Mouse (Mus musculus) midbrain, embryonic 11.5 days (tissue): Measurements from ENCODE around the gene Mtx3. TPM values are rescaled to one million over a fixed set of nuclear protein-coding genes. Genes with fewer than 3 reads are reported as not detected.

Source experiments
- ATAC-seq: fragments of 200-750 bp; cut with Nextera tagmentation; 2 replicates; pipeline ENCODE4 v1.8.0; 2017; ENCODE audit warnings: moderate TSS enrichment, moderate library complexity; ENCODE audit not compliant: low FRiP score
- DNase-seq: peaks from one replicate; pipeline ENCODE4 v3.0.0; 2015; ENCODE audit warnings: low spot score; ENCODE audit errors: missing footprints
- H3K27ac ChIP-seq: fragments of 300-500 bp; sonication (generic); 2 replicates; pipeline ENCODE4 v1.5.1; 2014; ENCODE audit warnings: low read depth, low read length
- H3K27me3 ChIP-seq: fragments of 300-500 bp; sonication (generic); 2 replicates; pipeline ENCODE4 v1.6.1; 2014; ENCODE audit warnings: mild to moderate bottlenecking, low read length, moderate library complexity, mixed read lengths; ENCODE audit not compliant: control insufficient read depth, insufficient read depth
- H3K36me3 ChIP-seq: fragments of 300-500 bp; sonication (generic); 2 replicates; pipeline ENCODE4 v1.6.1; 2014; ENCODE audit warnings: mild to moderate bottlenecking, low read length, moderate library complexity, mixed read lengths; ENCODE audit not compliant: control insufficient read depth, insufficient read depth
- H3K4me1 ChIP-seq: fragments of 300-500 bp; sonication (generic); 2 replicates; pipeline ENCODE4 v1.6.1; 2014; ENCODE audit warnings: low read length; ENCODE audit not compliant: control insufficient read depth, insufficient read depth
- H3K4me2 ChIP-seq: fragments of 300-500 bp; sonication (generic); 2 replicates; pipeline ENCODE4 v1.6.1; 2014; ENCODE audit warnings: mild to moderate bottlenecking, moderate library complexity
- H3K4me3 ChIP-seq: fragments of 300-500 bp; sonication (generic); 2 replicates; pipeline ENCODE4 v1.5.1; 2014; ENCODE audit warnings: low read depth, low read length
- H3K9ac ChIP-seq: fragments of 300-500 bp; sonication (generic); 2 replicates; pipeline ENCODE4 v1.6.1; 2014; ENCODE audit warnings: low read length
- H3K9me3 ChIP-seq: fragments of 300-500 bp; sonication (generic); 2 replicates; pipeline ENCODE4 v1.6.1; 2016; ENCODE audit warnings: low read length; ENCODE audit not compliant: control insufficient read depth
- WGBS: fragments of 180-500 bp; shearing (Covaris S2); extraction: QIAGEN DNeasy Blood & Tissue Kit; methylation state at CpG from one replicate; pipeline ENCODE4 v1.1.7; 2014; 5-methylcytosine and 5-hydroxymethylcytosine counted together
- polyA plus RNA-seq: library from polyadenylated mRNA; unstranded; fragments of >200 nt; fragmentation: Nextera tagmentation; extraction: Ambion mirVana; gene quantifications from 2 replicates; pipeline ENCODE4 v1.2.1, GENCODE M21; 2014

Gene Mtx3
- polyA plus RNA-seq, 1 experiment from 2014 or later: 4.9 TPM

DNA sequence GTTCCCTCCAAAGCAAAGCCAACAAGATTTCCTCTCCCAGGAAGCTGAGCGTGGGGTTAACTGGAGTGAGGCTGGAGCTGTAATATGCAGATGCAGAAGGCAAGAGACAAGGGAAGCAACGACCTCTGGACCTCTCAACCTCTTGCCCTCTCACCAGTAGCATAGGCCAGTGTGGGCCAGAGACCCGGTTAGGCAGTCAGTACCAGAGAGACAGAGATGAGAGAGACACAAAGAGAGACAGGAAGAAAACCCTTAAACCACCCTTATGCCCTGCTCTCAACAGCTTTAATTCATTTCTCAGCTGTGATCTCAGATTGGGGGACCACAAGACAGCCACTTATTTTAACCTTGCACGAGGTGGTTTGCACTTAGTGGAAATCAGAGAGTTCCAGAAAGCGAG lies 62.8 kb downstream of the Mtx3 start:
- whole genome bisulfite sequencing: 64% methylated on average over 5 of the region's 5 CpGs
- no peak overlapping the region for H3K27ac ChIP-seq
- H3K27me3 ChIP-seq: no peaks in the 10 kb centered on the region
- no peaks in the 10 kb centered on the region for H3K4me1 ChIP-seq
- H3K4me2 ChIP-seq: no peak overlapping the region
- peak; percentile 79 for DNase-seq
- no peak for ATAC-seq
- H3K4me3 ChIP-seq: no peak overlapping the region
- no peak overlapping the region for H3K9ac ChIP-seq
- H3K36me3 ChIP-seq: no peaks in the 10 kb centered on the region
- H3K9me3 ChIP-seq: no peaks in the 10 kb centered on the region

Other genes with a start within 250 kb of the Mtx3 start
- 9.0 and 9.7 TPM in 2 replicates for gene Serinc5, start 233.7 kb upstream of the Mtx3 start, polyA plus RNA-seq
- gene Thbs4, start 49.9 kb upstream of the Mtx3 start, polyA plus RNA-seq: 1.6 and 1.8 TPM in 2 replicates